Mouse (Mus musculus) heart, postnatal 0 days (tissue): ENCODE data around the gene Ppm1g. TPM values are rescaled to one million over a fixed set of nuclear protein-coding genes. Genes with fewer than 3 reads are reported as not detected.

Experiments used
- ATAC-seq: fragments of 200-750 bp; cut with Nextera tagmentation; 2 replicates; pipeline ENCODE4 v1.8.0; 2017; ENCODE audit warnings: low read depth, moderate number of reproducible peaks, moderate library complexity; ENCODE audit not compliant: insufficient read depth
- DNase-seq: peaks from one replicate; pipeline ENCODE4 v3.0.0-alpha.2; 2016; ENCODE audit warnings: low spot score
- H3K27ac ChIP-seq: fragments of 300-500 bp; sonication (generic); 2 replicates; pipeline ENCODE4 v1.5.1; 2014; ENCODE audit warnings: low read depth, mild to moderate bottlenecking
- H3K27me3 ChIP-seq: fragments of 300-500 bp; sonication (generic); 2 replicates; pipeline ENCODE4 v1.6.1; 2014; ENCODE audit warnings: low read length, mixed read lengths; ENCODE audit not compliant: control insufficient read depth, insufficient read depth
- H3K36me3 ChIP-seq: fragments of 300-500 bp; sonication (generic); replicated peaks from 2 replicates; pipeline ENCODE4 v1.6.1; 2014; ENCODE audit warnings: low read length, mixed read lengths; ENCODE audit not compliant: control insufficient read depth, insufficient read depth
- H3K4me1 ChIP-seq: fragments of 300-500 bp; sonication (generic); 2 replicates; pipeline ENCODE4 v1.6.1; 2014; ENCODE audit warnings: antibody characterized with exemption; ENCODE audit not compliant: control insufficient read depth, insufficient read depth
- H3K4me2 ChIP-seq: fragments of 300-500 bp; sonication (generic); 2 replicates; pipeline ENCODE4 v1.6.1; 2014; ENCODE audit warnings: low read depth, mild to moderate bottlenecking, low read length, moderate library complexity
- H3K4me3 ChIP-seq: fragments of 300-500 bp; sonication (generic); 2 replicates; pipeline ENCODE4 v1.5.1; 2014; ENCODE audit warnings: low read depth, low read length
- H3K9ac ChIP-seq: fragments of 300-500 bp; sonication (generic); replicated peaks from 2 replicates; pipeline ENCODE4 v1.6.1; 2014; ENCODE audit warnings: low read depth, low read length, mixed read lengths
- H3K9me3 ChIP-seq: fragments of 300-500 bp; sonication (generic); replicated peaks from 2 replicates; pipeline ENCODE4 v1.6.1; 2016; ENCODE audit warnings: low read length; ENCODE audit not compliant: control insufficient read depth
- CTCF ChIP-seq: IDR thresholded peaks from 2 replicates; pipeline ENCODE4 v1.5.1; 2016; ENCODE audit warnings: antibody characterized with exemption, control low read depth, low read depth
- EP300 ChIP-seq: IDR thresholded peaks from 2 replicates; pipeline ENCODE4 v1.6.1; 2016; ENCODE audit warnings: antibody characterized with exemption, low read depth
- WGBS: fragments of 180-500 bp; shearing (Covaris S2); extraction: QIAGEN DNeasy Blood & Tissue Kit; methylation state at CpG from one replicate; pipeline ENCODE4 v1.1.7; 2014; 5-methylcytosine and 5-hydroxymethylcytosine counted together
- polyA plus RNA-seq: library from polyadenylated mRNA; unstranded; fragments of >200 nt; fragmentation: Nextera tagmentation; extraction: Ambion mirVana; gene quantifications from 2 replicates; pipeline ENCODE4 v1.2.1, GENCODE M21; 2015
- total RNA-seq: library from RNA; depleted of rRNA; stranded (reverse); fragments of >200 nt; gene quantifications from 2 replicates; pipeline ENCODE4 v1.2.3, GENCODE M21; 2014; ENCODE audit warnings: low replicate concordance; rRNA removed

The Ppm1g gene
- total RNA-seq (48.7 and 51.7 TPM in 2 replicates), polyA plus RNA-seq (61.0 and 68.0 TPM in 2 replicates)

GRCm38 (mm10) chr5:31220448-31221303, at the start of gene Ppm1g:
Gene Ppm1g (minus strand): TSS chr5:31220687.
- Histone ChIP-seq H3K27ac (peak within 1 kb of the TSS; percentile 93), H3K27me3 (no peaks in the 10 kb centered on the region), H3K4me3 (peak within 1 kb of the TSS; percentile 96), H3K36me3 (no peaks in the 10 kb centered on the region), H3K4me2 (peak within 1 kb of the TSS; percentile 94), H3K9ac (peak within 1 kb of the TSS; percentile 81), H3K9me3 (no peaks in the 10 kb centered on the region), H3K4me1 (no peaks in the 10 kb centered on the region)
- DNase-seq (peak; percentile 93), ATAC-seq (peak; percentile 96)
- TF ChIP-seq EP300 (peak; percentile 24; the same call in 1 of the 2 replicates), CTCF (no peak)
- under 1% methylated on average over 60 of the region's 70 CpGs for WGBS

- Histone ChIP-seq H3K9ac (no peak overlapping the region), H3K4me3 (no peak overlapping the region), H3K9me3 (no peaks in the 10 kb centered on the region), H3K27ac (no peak overlapping the region), H3K4me2 (no peak overlapping the region), H3K27me3 (no peaks in the 10 kb centered on the region), H3K4me1 (no peaks in the 10 kb centered on the region), H3K36me3 (peaks cover 85% of the 10 kb centered on the region)
- no peak for DNase-seq
- ATAC-seq = no peak
- WGBS = 74% methylated on average over 6 of the region's 6 CpGs
- TF ChIP-seq EP300 (no peak), CTCF (no peak)
Measured at GRCm38 (mm10) chr5:31267686-31268085, 47.2 kb upstream of the Ppm1g start.

GRCm38 (mm10) chr5:31266101-31266500, 45.6 kb upstream of the Ppm1g start:
- H3K4me1 ChIP-seq = no peaks in the 10 kb centered on the region
- no peaks in the 10 kb centered on the region for H3K9me3 ChIP-seq
- H3K36me3 ChIP-seq = peaks cover 91% of the 10 kb centered on the region
- H3K4me3 ChIP-seq = no peak overlapping the region
- DNase-seq (no peak), ATAC-seq (no peak)
- H3K9ac ChIP-seq = no peak overlapping the region
- TF ChIP-seq EP300 (no peak), CTCF (no peak)
- H3K27me3 ChIP-seq = no peaks in the 10 kb centered on the region
- H3K4me2 ChIP-seq = no peak overlapping the region
- 47% methylated on average over 7 of the region's 7 CpGs for WGBS
- no peak overlapping the region for H3K27ac ChIP-seq

DNA sequence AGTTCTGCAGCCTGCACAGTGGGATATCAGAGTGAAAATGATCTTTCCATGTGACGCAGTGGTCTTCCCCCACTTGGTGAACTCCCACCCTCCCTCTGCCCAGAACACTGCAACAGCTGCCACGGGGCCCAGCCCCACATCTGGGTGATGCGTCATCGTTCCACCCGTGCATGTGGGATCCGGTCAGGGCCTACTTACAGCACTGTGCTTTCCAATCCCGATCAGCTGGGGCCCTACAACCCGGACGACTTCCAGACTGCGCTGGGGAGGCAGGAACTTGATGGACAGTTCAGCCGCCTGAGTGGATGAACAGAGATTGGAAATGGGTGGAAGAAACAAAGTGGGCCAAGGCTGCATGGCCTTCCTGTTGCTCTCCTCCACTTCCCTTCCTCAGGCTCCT, 37.1 kb upstream of the Ppm1g start:
- H3K9me3 ChIP-seq = no peaks in the 10 kb centered on the region
- DNase-seq (no peak), ATAC-seq (no peak)
- 73% methylated on average over 11 of the region's 11 CpGs for WGBS
- H3K36me3 ChIP-seq = peaks cover 47% of the 10 kb centered on the region
- no peak overlapping the region for H3K4me3 ChIP-seq
- H3K4me2 ChIP-seq = no peak overlapping the region
- H3K27me3 ChIP-seq = no peaks in the 10 kb centered on the region
- H3K27ac ChIP-seq = no peak overlapping the region
- H3K4me1 ChIP-seq = peaks cover 11% of the 10 kb centered on the region; the same call in 1 of the 2 replicates
- TF ChIP-seq EP300 = no peak
- no peak for TF ChIP-seq CTCF
- no peak overlapping the region for H3K9ac ChIP-seq

DNA sequence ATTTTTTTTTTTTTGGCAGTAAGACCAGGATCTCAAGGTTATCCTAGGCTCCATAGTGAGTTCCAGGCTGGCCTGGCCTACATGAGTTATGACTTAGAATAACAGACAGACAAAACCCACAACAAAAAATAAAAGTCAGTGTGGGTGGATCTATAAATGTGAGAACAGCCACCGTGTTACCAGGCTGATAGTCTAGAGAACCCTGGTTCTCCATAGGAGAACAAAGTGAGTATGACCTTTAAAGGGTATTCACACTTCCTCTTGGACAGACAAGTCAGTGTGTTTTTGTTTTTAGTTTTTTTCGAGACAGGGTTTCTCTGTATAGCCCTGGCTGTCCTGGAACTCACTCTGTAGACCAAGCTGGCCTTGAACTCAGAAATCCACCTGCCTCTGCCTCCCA, 35.5 kb upstream of the Ppm1g start:
- peaks cover 46% of the 10 kb centered on the region for H3K36me3 ChIP-seq
- H3K27ac ChIP-seq = no peak overlapping the region
- TF ChIP-seq EP300 (no peak), CTCF (no peak)
- ATAC-seq (no peak), DNase-seq (no peak)
- no peak overlapping the region for H3K4me3 ChIP-seq
- whole genome bisulfite sequencing = 83% methylated on average over 2 of the region's 2 CpGs
- H3K27me3 ChIP-seq = no peaks in the 10 kb centered on the region
- H3K4me2 ChIP-seq = no peak overlapping the region
- H3K4me1 ChIP-seq = peaks cover 11% of the 10 kb centered on the region; the same call in 1 of the 2 replicates
- no peaks in the 10 kb centered on the region for H3K9me3 ChIP-seq
- no peak overlapping the region for H3K9ac ChIP-seq
